In the genomic region with DNA sequence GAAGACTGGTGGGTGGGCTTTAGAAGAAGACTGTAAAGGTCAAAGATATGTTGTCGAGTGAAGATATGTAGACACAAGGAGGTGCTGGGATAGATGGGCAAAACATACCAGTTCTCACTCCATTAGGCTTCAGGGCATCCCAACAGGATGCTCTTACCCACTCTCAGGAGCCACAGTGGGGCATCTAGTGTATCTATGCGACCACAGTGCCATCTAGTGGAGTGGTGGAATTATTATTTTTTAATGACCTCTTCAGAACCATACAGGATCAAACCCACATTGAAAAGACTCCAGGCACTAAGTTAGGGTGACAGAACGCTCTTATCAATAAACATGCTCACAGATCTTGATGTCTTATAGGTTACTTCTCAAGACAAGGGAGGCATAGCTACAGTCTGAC, we compare ENCODE assay signal across 7 mouse cellular contexts.
DNase-seq lines count a peak whose midpoint lies in the region; ATAC-seq and TF ChIP-seq lines count a peak whose summit lies in the region.

No protein-coding gene starts in this region.

- no peak for TF ChIP-seq POLR2A in bone marrow macrophage, adult 2 months (IDR thresholded peaks at IDR 0.05; ENCODE audit: borderline replicate concordance, low read depth, low read length)
- no peak for TF ChIP-seq POLR2A in limb, embryonic 14.5 days (IDR thresholded peaks at IDR 0.05; ENCODE audit: borderline replicate concordance, extremely low read depth, insufficient read depth, insufficient read length)

- H3ac ChIP-seq in C2C12 (ENCODE audit: control insufficient read depth, insufficient read length, low read depth) = no peak overlapping the region

- no peak overlapping the region for H3K9ac ChIP-seq in embryonic facial prominence, embryonic 15.5 days
- no peak overlapping the region for H3K9ac ChIP-seq in hindbrain, postnatal 0 days (replicated peaks; ENCODE audit: low read length)
- no peak overlapping the region for H3K9ac ChIP-seq in limb, embryonic 14.5 days (ENCODE audit: low read depth, low read length, severe bottlenecking)
- no peak overlapping the region for H3K9ac ChIP-seq in neural tube, embryonic 12.5 days

- peaks cover 3% of the 10 kb centered on the region; the same call in 1 of the 2 replicates for H3K4me1 ChIP-seq in bone marrow macrophage, adult 2 months (ENCODE audit: control insufficient read depth, insufficient read depth, low read length)
- peaks cover 45% of the 10 kb centered on the region for H3K4me1 ChIP-seq in embryonic facial prominence, embryonic 15.5 days
- no peaks in the 10 kb centered on the region for H3K4me1 ChIP-seq in hindbrain, postnatal 0 days (ENCODE audit: insufficient read depth, low read length)
- peaks cover 34% of the 10 kb centered on the region for H3K4me1 ChIP-seq in limb, embryonic 14.5 days (ENCODE audit: control insufficient read depth, insufficient read depth, low read length)
- H3K4me1 ChIP-seq in neural tube, embryonic 12.5 days = peaks cover 19% of the 10 kb centered on the region; the same call in 1 of the 2 replicates

- no peak for ATAC-seq in embryonic facial prominence, embryonic 15.5 days (ENCODE audit: insufficient number of reproducible peaks, low FRiP score, low TSS enrichment, low read depth)
- no peak; the same call in 1 of the 2 replicates for ATAC-seq in hindbrain, postnatal 0 days
- no peak for ATAC-seq in limb, embryonic 14.5 days (ENCODE audit: low FRiP score, low read depth)
- peak; percentile 30; the same call in 1 of the 2 replicates for ATAC-seq in neural tube, embryonic 12.5 days (ENCODE audit: low FRiP score, low read depth)

- H3K9me3 ChIP-seq in embryonic facial prominence, embryonic 15.5 days (replicated peaks) = no peaks in the 10 kb centered on the region
- H3K9me3 ChIP-seq in hindbrain, postnatal 0 days (ENCODE audit: low read length) = no peaks in the 10 kb centered on the region
- H3K9me3 ChIP-seq in limb, embryonic 14.5 days (ENCODE audit: control insufficient read depth, low read length) = no peaks in the 10 kb centered on the region
- no peaks in the 10 kb centered on the region for H3K9me3 ChIP-seq in neural tube, embryonic 12.5 days

- TF ChIP-seq CTCF in C2C12 (IDR thresholded peaks at IDR 0.05; ENCODE audit: control insufficient read depth, insufficient read depth, insufficient read length) = peak; percentile 16
- TF ChIP-seq CTCF in bone marrow macrophage, adult 2 months (IDR thresholded peaks at IDR 0.05; ENCODE audit: low read depth, low read length) = peak; percentile 43
- TF ChIP-seq CTCF in hindbrain, postnatal 0 days (IDR thresholded peaks at IDR 0.05; ENCODE audit: low read depth) = peak; percentile 68

- peak; percentile 88 for DNase-seq in 3T3-L1 (ENCODE audit: low read depth, low spot score)
- peak; percentile 70 for DNase-seq in hindbrain, postnatal 0 days (ENCODE audit: low spot score)
- DNase-seq in limb, embryonic 14.5 days (ENCODE audit: low spot score) = peak; percentile 79

- H3K27me3 ChIP-seq in C2C12 (ENCODE audit: control insufficient read depth, insufficient read depth, insufficient read length) = no peaks in the 10 kb centered on the region
- H3K27me3 ChIP-seq in embryonic facial prominence, embryonic 15.5 days = no peaks in the 10 kb centered on the region
- H3K27me3 ChIP-seq in hindbrain, postnatal 0 days (ENCODE audit: insufficient read depth, low read length) = no peaks in the 10 kb centered on the region
- H3K27me3 ChIP-seq in limb, embryonic 14.5 days (ENCODE audit: control insufficient read depth, insufficient read depth, low read length) = no peaks in the 10 kb centered on the region
- H3K27me3 ChIP-seq in neural tube, embryonic 12.5 days (replicated peaks) = no peaks in the 10 kb centered on the region

- H3K4me3 ChIP-seq in C2C12 (ENCODE audit: insufficient read depth, poor library complexity, severe bottlenecking) = no peak overlapping the region
- no peak overlapping the region for H3K4me3 ChIP-seq in bone marrow macrophage, adult 2 months (ENCODE audit: insufficient read depth, low read length)
- H3K4me3 ChIP-seq in embryonic facial prominence, embryonic 15.5 days (replicated peaks) = no peak overlapping the region
- H3K4me3 ChIP-seq in hindbrain, postnatal 0 days (ENCODE audit: low read length) = no peak overlapping the region
- no peak overlapping the region for H3K4me3 ChIP-seq in limb, embryonic 14.5 days (replicated peaks; ENCODE audit: low read length)
- H3K4me3 ChIP-seq in neural tube, embryonic 12.5 days = no peak overlapping the region

- H3K4me2 ChIP-seq in embryonic facial prominence, embryonic 15.5 days (replicated peaks) = no peak overlapping the region
- H3K4me2 ChIP-seq in hindbrain, postnatal 0 days (ENCODE audit: low read depth, low read length) = no peak overlapping the region
- H3K4me2 ChIP-seq in limb, embryonic 14.5 days (replicated peaks; ENCODE audit: low read depth, low read length, severe bottlenecking) = no peak overlapping the region
- no peak overlapping the region for H3K4me2 ChIP-seq in neural tube, embryonic 12.5 days (replicated peaks)

- 36% methylated on average over 3 of the region's 3 CpGs for WGBS in embryonic facial prominence, embryonic 15.5 days
- WGBS in hindbrain, postnatal 0 days = 54% methylated on average over 3 of the region's 3 CpGs
- WGBS in limb, embryonic 14.5 days = 34% methylated on average over 3 of the region's 3 CpGs
- 49% methylated on average over 3 of the region's 3 CpGs for WGBS in neural tube, embryonic 12.5 days

- H3K36me3 ChIP-seq in C2C12 (ENCODE audit: control insufficient read depth, insufficient read depth) = no peaks in the 10 kb centered on the region
- no peaks in the 10 kb centered on the region for H3K36me3 ChIP-seq in embryonic facial prominence, embryonic 15.5 days
- H3K36me3 ChIP-seq in hindbrain, postnatal 0 days (ENCODE audit: insufficient read depth, low read length) = no peaks in the 10 kb centered on the region
- H3K36me3 ChIP-seq in limb, embryonic 14.5 days (ENCODE audit: control insufficient read depth, insufficient read depth, low read length) = no peaks in the 10 kb centered on the region
- no peaks in the 10 kb centered on the region for H3K36me3 ChIP-seq in neural tube, embryonic 12.5 days

- no peaks in the 10 kb centered on the region for H3K79me2 ChIP-seq in C2C12 (ENCODE audit: control insufficient read depth, insufficient read depth)

- no peak overlapping the region for H3K27ac ChIP-seq in bone marrow macrophage, adult 2 months (ENCODE audit: insufficient read depth, low read depth, low read length)
- H3K27ac ChIP-seq in embryonic facial prominence, embryonic 15.5 days (replicated peaks) = 0 out of 2 replicates have a peak overlapping the region, but pooled peaks have one; percentile 25
- no peak overlapping the region for H3K27ac ChIP-seq in hindbrain, postnatal 0 days
- no peak overlapping the region for H3K27ac ChIP-seq in limb, embryonic 14.5 days (replicated peaks; ENCODE audit: low read depth, low read length)
- H3K27ac ChIP-seq in neural tube, embryonic 12.5 days = no peak overlapping the region

- H3K79me3 ChIP-seq in C2C12 (ENCODE audit: low read depth) = no peaks in the 10 kb centered on the region

TF ChIP-seq in C2C12, 6 proteins besides CTCF, POLR2A, EP300 and RAD21:
- TF ChIP-seq FOSL1 (IDR thresholded peaks at IDR 0.05; ENCODE audit: insufficient read depth, low read length, poor library complexity, severe bottlenecking) (no peak), MYOG (IDR thresholded peaks at IDR 0.05; ENCODE audit: control insufficient read depth, extremely low read depth, insufficient read length) (no peak), MAX (IDR thresholded peaks at IDR 0.05) (no peak), CEBPB (IDR thresholded peaks at IDR 0.05; ENCODE audit: low read depth) (no peak), MYOD1 (IDR thresholded peaks at IDR 0.05; ENCODE audit: control insufficient read depth, insufficient read length, low read depth) (no peak), USF1 (IDR thresholded peaks at IDR 0.05; ENCODE audit: low read depth) (no peak)

Comparison
In these comparisons a context has a peak if more than half of its experiments do, and no peak if none do; other contexts are left out.
1. CTCF ChIP-seq: peak in every context shown above with its lines; median percentile 68 in hindbrain, postnatal 0 days; 43 in bone marrow macrophage, adult 2 months; 16 in C2C12.